Mouse (Mus musculus) liver, postnatal 0 days (tissue): ENCODE measurements around the gene Acaa1a.

ENCODE experiments used
- CTCF ChIP-seq: sonication (generic); IDR thresholded peaks from 2 replicates; pipeline ENCODE4 v1.5.1; 2016; ENCODE audit warnings: antibody characterized with exemption, low read depth
- EP300 ChIP-seq: IDR thresholded peaks from 2 replicates; pipeline ENCODE4 v1.6.1; 2016; ENCODE audit warnings: antibody characterized with exemption, low read depth, mild to moderate bottlenecking

DNA sequence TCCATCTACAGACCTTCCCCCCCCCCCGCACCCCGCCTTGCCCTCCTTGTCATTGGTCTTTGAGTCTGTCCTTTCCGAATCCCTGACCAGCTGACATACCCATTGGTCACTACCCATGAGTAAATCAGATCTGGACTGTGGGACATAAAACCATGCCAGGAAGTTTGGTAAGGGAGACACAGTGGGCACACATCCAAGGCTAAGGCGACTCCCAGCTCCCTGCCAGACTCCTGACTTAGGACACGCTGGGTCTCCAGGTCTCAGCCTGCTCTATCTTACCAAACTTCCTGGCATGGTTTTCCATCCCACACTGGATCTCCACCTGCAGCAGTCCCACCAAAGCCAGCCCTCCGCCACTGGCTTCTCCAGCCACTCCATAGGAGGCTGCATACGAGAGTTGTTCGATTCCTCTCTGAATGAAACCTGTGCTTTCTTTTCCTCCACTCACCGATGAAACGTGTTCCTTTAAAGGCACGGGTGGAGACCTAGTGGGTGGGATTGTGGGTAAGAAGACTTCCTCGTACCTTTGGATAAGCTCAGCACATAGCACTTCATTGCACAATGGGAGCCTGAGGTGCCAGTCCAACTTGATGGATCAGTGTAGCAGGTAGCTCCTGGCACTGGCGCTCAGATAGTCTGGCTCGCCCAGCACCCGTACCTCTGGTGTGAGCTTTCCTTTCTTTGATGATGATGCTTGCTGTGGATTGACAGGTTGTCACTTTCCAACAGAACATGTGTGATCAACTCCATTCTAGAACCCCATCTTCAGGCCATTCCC lies 9.1 kb upstream of the Acaa1a start:
- TF ChIP-seq CTCF, result no peak
- TF ChIP-seq EP300, result no peak
